ENCODE assay signal across 8 mouse cellular contexts in the genomic region with DNA sequence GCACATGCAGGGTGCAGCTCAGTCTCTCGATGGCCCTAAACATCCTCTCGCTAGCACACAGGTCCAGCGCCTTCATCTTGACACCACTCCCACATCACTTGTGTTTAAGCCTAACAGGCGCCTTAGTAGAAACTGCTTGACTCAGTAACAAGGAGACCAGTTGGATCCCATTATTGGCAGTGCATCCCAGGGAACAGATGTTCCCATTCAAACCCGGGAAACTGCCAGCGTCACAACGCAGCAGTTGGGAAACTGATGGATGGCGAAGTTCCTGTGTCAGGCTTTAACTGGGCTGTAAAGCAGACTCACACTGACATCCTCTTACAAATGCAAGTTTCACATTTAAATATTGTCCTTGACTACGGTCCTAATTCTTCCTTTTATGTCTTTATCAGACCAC. TPM values are rescaled to one million over a fixed set of nuclear protein-coding genes. Genes with fewer than 3 reads are reported as not detected.
DNase-seq lines count a peak whose midpoint lies in the region; ATAC-seq and TF ChIP-seq lines count a peak whose summit lies in the region.

No protein-coding gene starts in this region.

- H3K4me2 ChIP-seq in midbrain, postnatal 0 days (ENCODE audit: low read depth, low read length, poor library complexity, severe bottlenecking): no peak overlapping the region
- no peak overlapping the region for H3K4me2 ChIP-seq in midbrain, embryonic 16.5 days (ENCODE audit: low read length)
- H3K4me2 ChIP-seq in stomach, embryonic 15.5 days: no peak overlapping the region

- H3K9ac ChIP-seq in midbrain, postnatal 0 days (replicated peaks; ENCODE audit: low read length, poor library complexity, severe bottlenecking): no peak overlapping the region
- no peak overlapping the region for H3K9ac ChIP-seq in midbrain, embryonic 16.5 days (ENCODE audit: low read depth, low read length)
- H3K9ac ChIP-seq in stomach, embryonic 15.5 days: no peak overlapping the region

- H3K36me3 ChIP-seq in midbrain, postnatal 0 days (ENCODE audit: insufficient read depth, low read length): 0 out of 2 replicates have a peak, but pooled peaks cover 8% of the 10 kb centered on the region
- H3K36me3 ChIP-seq in midbrain, embryonic 16.5 days (ENCODE audit: control insufficient read depth, insufficient read depth, low read length): no peaks in the 10 kb centered on the region
- H3K36me3 ChIP-seq in stomach, embryonic 15.5 days: 0 out of 2 replicates have a peak, but pooled peaks cover 2% of the 10 kb centered on the region

- no peak for ATAC-seq in midbrain, postnatal 0 days (ENCODE audit: low FRiP score)
- ATAC-seq in midbrain, embryonic 16.5 days: no peak
- peak; percentile 46; the same call in 1 of the 2 replicates for ATAC-seq in stomach, embryonic 15.5 days (ENCODE audit: insufficient read depth, low FRiP score, low read depth)
- no peak for ATAC-seq in erythroid progenitor cell, adult 5-6 weeks (replicated peaks; ENCODE audit: low FRiP score, poor library complexity, severe bottlenecking)

- DNase-seq in cerebellum, postnatal 25 days: peak; percentile 24 to 29
- no peak for DNase-seq in cerebellum, adult 9-11 months
- DNase-seq in midbrain, postnatal 0 days (ENCODE audit: low spot score): peak; percentile 55
- DNase-seq in layer of hippocampus, adult 9-11 months: peak; percentile 71
- DNase-seq in testis, postnatal 14 days (ENCODE audit: low spot score): no peak

- H3K4me1 ChIP-seq in midbrain, postnatal 0 days (ENCODE audit: insufficient read depth, low read length): no peaks in the 10 kb centered on the region
- H3K4me1 ChIP-seq in midbrain, embryonic 16.5 days (ENCODE audit: control insufficient read depth, insufficient read depth, low read length): peaks cover 7% of the 10 kb centered on the region
- no peaks in the 10 kb centered on the region for H3K4me1 ChIP-seq in stomach, embryonic 15.5 days

- no peak overlapping the region for H3K4me3 ChIP-seq in midbrain, postnatal 0 days (ENCODE audit: low read depth, low read length)
- no peak overlapping the region for H3K4me3 ChIP-seq in midbrain, embryonic 16.5 days (ENCODE audit: low read depth, low read length)
- H3K4me3 ChIP-seq in stomach, embryonic 15.5 days (replicated peaks): no peak overlapping the region

- no peak for TF ChIP-seq CTCF in midbrain, postnatal 0 days (IDR thresholded peaks at IDR 0.05)

- H3K27ac ChIP-seq in midbrain, postnatal 0 days (ENCODE audit: low read depth, low read length): no peak overlapping the region
- no peak overlapping the region for H3K27ac ChIP-seq in midbrain, embryonic 16.5 days (ENCODE audit: low read length)
- H3K27ac ChIP-seq in stomach, embryonic 15.5 days: peak overlapping the region; percentile 51; the same call in 1 of the 2 replicates

- no peaks in the 10 kb centered on the region for H3K9me3 ChIP-seq in midbrain, postnatal 0 days (ENCODE audit: low read length)
- H3K9me3 ChIP-seq in midbrain, embryonic 16.5 days (replicated peaks; ENCODE audit: control insufficient read depth, low read length, poor library complexity, severe bottlenecking): no peaks in the 10 kb centered on the region
- no peaks in the 10 kb centered on the region for H3K9me3 ChIP-seq in stomach, embryonic 15.5 days

- no peaks in the 10 kb centered on the region for H3K27me3 ChIP-seq in midbrain, postnatal 0 days (ENCODE audit: insufficient read depth, low read length)
- H3K27me3 ChIP-seq in midbrain, embryonic 16.5 days (ENCODE audit: control insufficient read depth, insufficient read depth, low read depth, low read length): no peaks in the 10 kb centered on the region
- H3K27me3 ChIP-seq in stomach, embryonic 15.5 days (replicated peaks): no peaks in the 10 kb centered on the region

- 59% methylated on average over 9 of the region's 9 CpGs for WGBS in midbrain, postnatal 0 days
- WGBS in midbrain, embryonic 16.5 days: 57% methylated on average over 9 of the region's 9 CpGs
- 37% methylated on average over 9 of the region's 9 CpGs for WGBS in stomach, embryonic 15.5 days

RNA-seq across cellular contexts. Expression of gene 2810006K23Rik, which starts 10.0 kb away (rescaled TPM):
- total RNA-seq in midbrain, postnatal 0 days (2014; rRNA removed): 9.0 and 9.4 TPM in 2 replicates
- polyA plus RNA-seq in midbrain, postnatal 0 days (2015; fragmentation: Nextera tagmentation; extraction: Ambion mirVana): 7.8 TPM in 2 replicates
- 10.5 and 11.1 TPM in 2 replicates for polyA plus RNA-seq in midbrain, embryonic 16.5 days (2015; fragmentation: Nextera tagmentation; extraction: Ambion mirVana)
- polyA plus RNA-seq in stomach, embryonic 15.5 days (2015; fragmentation: Nextera tagmentation; extraction: Ambion mirVana): 16.2 and 16.4 TPM in 2 replicates
- 2.9 and 8.4 TPM in 2 replicates for total RNA-seq in erythroid progenitor cell, adult 5-6 weeks (2015; ENCODE audit: low replicate concordance)
- 5.1 and 6.2 TPM in 2 replicates for total RNA-seq in erythroid progenitor cell, adult 5-6 weeks (2017; ENCODE audit: low replicate concordance)

RNA-seq across cellular contexts. Expression of gene Mphosph9, which starts 10.1 kb away (rescaled TPM):
- 19.0 and 41.0 TPM in 2 replicates for total RNA-seq in midbrain, postnatal 0 days (2014; rRNA removed)
- polyA plus RNA-seq in midbrain, postnatal 0 days (2015; fragmentation: Nextera tagmentation; extraction: Ambion mirVana): 6.6 and 9.6 TPM in 2 replicates
- polyA plus RNA-seq in midbrain, embryonic 16.5 days (2015; fragmentation: Nextera tagmentation; extraction: Ambion mirVana): 9.3 and 10.8 TPM in 2 replicates
- polyA plus RNA-seq in stomach, embryonic 15.5 days (2015; fragmentation: Nextera tagmentation; extraction: Ambion mirVana): 10.4 and 10.8 TPM in 2 replicates
- 39.0 and 47.6 TPM in 2 replicates for total RNA-seq in erythroid progenitor cell, adult 5-6 weeks (2015; ENCODE audit: low replicate concordance)
- total RNA-seq in erythroid progenitor cell, adult 5-6 weeks (2017; ENCODE audit: low replicate concordance): 54.2 and 56.6 TPM in 2 replicates

RNA-seq across cellular contexts. Expression of gene Cdk2ap1, which starts 25.0 kb away (rescaled TPM):
- 104 and 164 TPM in 2 replicates for total RNA-seq in midbrain, postnatal 0 days (2014; rRNA removed)
- polyA plus RNA-seq in midbrain, postnatal 0 days (2015; fragmentation: Nextera tagmentation; extraction: Ambion mirVana): 65.0 and 65.2 TPM in 2 replicates
- polyA plus RNA-seq in midbrain, embryonic 16.5 days (2015; fragmentation: Nextera tagmentation; extraction: Ambion mirVana): 40.4 and 53.6 TPM in 2 replicates
- polyA plus RNA-seq in stomach, embryonic 15.5 days (2015; fragmentation: Nextera tagmentation; extraction: Ambion mirVana): 130 and 165 TPM in 2 replicates
- total RNA-seq in erythroid progenitor cell, adult 5-6 weeks (2015; ENCODE audit: low replicate concordance): 80.5 and 89.0 TPM in 2 replicates
- total RNA-seq in erythroid progenitor cell, adult 5-6 weeks (2017; ENCODE audit: low replicate concordance): 70.8 and 92.4 TPM in 2 replicates

Comparison
In these comparisons a context has a peak if more than half of its experiments do, and no peak if none do; other contexts are left out.
1. DNase-seq: peak in cerebellum, postnatal 25 days (2 of 2), midbrain, postnatal 0 days (single experiment) and layer of hippocampus, adult 9-11 months (single experiment); none in cerebellum, adult 9-11 months (single experiment) and testis, postnatal 14 days (single experiment).